Mouse (Mus musculus): ENCODE measurements at regions not wholly inside any gene's neighbourhood (a gene's known extent, or its start where the extent isn't known, plus 50 kb on each side); places are given as distances from the start of the nearest gene placed in this dataset.

GRCm38 (mm10) chr2:101440231-101440630 is 184.3 kb upstream of the Rag2 start:
- TF ChIP-seq POU5F1 (IDR thresholded peaks at IDR 0.05; ENCODE audit: borderline replicate concordance, low read length) (no peak), CTCF (conservative IDR thresholded peaks at IDR 0.05; ENCODE audit: low read length) (no peak)

All from E14TG2a.4 (cell line).